Mouse (Mus musculus): ENCODE data around the gene Icam1. TPM values are rescaled to one million over a fixed set of nuclear protein-coding genes. Genes with fewer than 3 reads are reported as not detected.
"Not testable (repeated sequence)": the region's sequence is repeated elsewhere in the genome, so short reads cannot be mapped to it uniquely, and the experiment has no call there.

Gene Icam1
- polyA plus RNA-seq, 1 experiment: 372 TPM

GRCm38 (mm10) chr9:21002627-21003551 is 12.9 kb upstream of the Icam1 start, which contains the start of gene Mrpl4:
Gene Mrpl4, plus strand, starts transcription at chr9:21002738.
- TF ChIP-seq POLR2A (IDR thresholded peaks at IDR 0.05; ENCODE audit: borderline replicate concordance, extremely low read depth, low read depth, low read length): peak; percentile 84
- no peak for TF ChIP-seq CTCF (IDR thresholded peaks at IDR 0.05; ENCODE audit: insufficient read depth, low read length)
- Histone ChIP-seq H3K4me1 (ENCODE audit: control insufficient read depth, insufficient read depth, low read length) (no peaks in the 10 kb centered on the region), H3K4me3 (replicated peaks; ENCODE audit: extremely low read depth, low read depth, low read length) (peak within 1 kb of the TSS; percentile 79)
- peak; percentile 88 for DNase-seq
- WGBS: under 1% methylated on average over 72 of the region's 72 CpGs

GRCm38 (mm10) chr9:21007313-21007952 is 8.4 kb upstream of the Icam1 start:
- Histone ChIP-seq H3K4me3 (replicated peaks; ENCODE audit: extremely low read depth, low read depth, low read length) (no peak overlapping the region), H3K4me1 (ENCODE audit: control insufficient read depth, insufficient read depth, low read length) (peaks cover 12% of the 10 kb centered on the region)
- TF ChIP-seq POLR2A (IDR thresholded peaks at IDR 0.05; ENCODE audit: borderline replicate concordance, extremely low read depth, low read depth, low read length): no peak
- no peak for TF ChIP-seq CTCF (IDR thresholded peaks at IDR 0.05; ENCODE audit: insufficient read depth, low read length)
- DNase-seq: no peak
- WGBS: 93% methylated on average over 10 of the region's 10 CpGs

- peaks cover 13% of the 10 kb centered on the region for H3K4me1 ChIP-seq (ENCODE audit: control insufficient read depth, insufficient read depth, low read length)
- no peak for TF ChIP-seq CTCF (IDR thresholded peaks at IDR 0.05; ENCODE audit: insufficient read depth, low read length)
- DNase-seq: no peak
- H3K4me3 ChIP-seq (replicated peaks; ENCODE audit: extremely low read depth, low read depth, low read length): no peak overlapping the region
- WGBS: 80% methylated on average over 7 of the region's 7 CpGs
These were observed 7.8 kb upstream of the Icam1 start for GRCm38 (mm10) chr9:21008007-21008406.

- WGBS: 9% methylated on average over 2 of the region's 2 CpGs
- TF ChIP-seq CTCF (IDR thresholded peaks at IDR 0.05; ENCODE audit: insufficient read depth, low read length) (no peak), POLR2A (IDR thresholded peaks at IDR 0.05; ENCODE audit: borderline replicate concordance, extremely low read depth, low read depth, low read length) (no peak)
- DNase-seq: peak; percentile 47
- H3K4me3 ChIP-seq (replicated peaks; ENCODE audit: extremely low read depth, low read depth, low read length): no peak overlapping the region
- H3K4me1 ChIP-seq (ENCODE audit: control insufficient read depth, insufficient read depth, low read length): peaks cover 19% of the 10 kb centered on the region
These were observed 5.4 kb upstream of the Icam1 start for GRCm38 (mm10) chr9:21010362-21010761.

GRCm38 (mm10) chr9:21010939-21011541 is 4.7 kb upstream of the Icam1 start:
- H3K4me1 ChIP-seq (ENCODE audit: control insufficient read depth, insufficient read depth, low read length): peaks cover 19% of the 10 kb centered on the region
- WGBS: 59% methylated on average over 9 of the region's 9 CpGs
- not testable (repeated sequence) for H3K4me3 ChIP-seq (replicated peaks; ENCODE audit: extremely low read depth, low read depth, low read length); DNase-seq

- Histone ChIP-seq H3K4me3 (replicated peaks; ENCODE audit: extremely low read depth, low read depth, low read length) (no peak overlapping the region), H3K4me1 (ENCODE audit: control insufficient read depth, insufficient read depth, low read length) (peaks cover 19% of the 10 kb centered on the region)
- TF ChIP-seq POLR2A (IDR thresholded peaks at IDR 0.05; ENCODE audit: borderline replicate concordance, extremely low read depth, low read depth, low read length): no peak
- TF ChIP-seq CTCF (IDR thresholded peaks at IDR 0.05; ENCODE audit: insufficient read depth, low read length): no peak
- DNase-seq: peak; percentile 60
- WGBS: 8% methylated on average over 5 of the region's 5 CpGs
These were observed 3.9 kb upstream of the Icam1 start for GRCm38 (mm10) chr9:21011846-21012312.

GRCm38 (mm10) chr9:21012368-21012767 is 3.4 kb upstream of the Icam1 start:
- peaks cover 21% of the 10 kb centered on the region for H3K4me1 ChIP-seq (ENCODE audit: control insufficient read depth, insufficient read depth, low read length)
- H3K4me3 ChIP-seq (replicated peaks; ENCODE audit: extremely low read depth, low read depth, low read length): no peak overlapping the region
- 25% methylated on average over 1 of the region's 1 CpGs for WGBS
- DNase-seq: no peak
- TF ChIP-seq POLR2A (IDR thresholded peaks at IDR 0.05; ENCODE audit: borderline replicate concordance, extremely low read depth, low read depth, low read length) (no peak), CTCF (IDR thresholded peaks at IDR 0.05; ENCODE audit: insufficient read depth, low read length) (no peak)

- peak; percentile 78 for DNase-seq
- Histone ChIP-seq H3K4me3 (replicated peaks; ENCODE audit: extremely low read depth, low read depth, low read length) (peak overlapping the region; percentile 89), H3K4me1 (ENCODE audit: control insufficient read depth, insufficient read depth, low read length) (peaks cover 30% of the 10 kb centered on the region)
- WGBS: 7% methylated on average over 29 of the region's 29 CpGs
- peak; percentile 43; the same call in 1 of the 2 replicates for TF ChIP-seq POLR2A (IDR thresholded peaks at IDR 0.05; ENCODE audit: borderline replicate concordance, extremely low read depth, low read depth, low read length)
- TF ChIP-seq CTCF (IDR thresholded peaks at IDR 0.05; ENCODE audit: insufficient read depth, low read length): no peak
These were observed 854 bp upstream of the Icam1 start for GRCm38 (mm10) chr9:21014691-21015570.
